In the genomic region with DNA sequence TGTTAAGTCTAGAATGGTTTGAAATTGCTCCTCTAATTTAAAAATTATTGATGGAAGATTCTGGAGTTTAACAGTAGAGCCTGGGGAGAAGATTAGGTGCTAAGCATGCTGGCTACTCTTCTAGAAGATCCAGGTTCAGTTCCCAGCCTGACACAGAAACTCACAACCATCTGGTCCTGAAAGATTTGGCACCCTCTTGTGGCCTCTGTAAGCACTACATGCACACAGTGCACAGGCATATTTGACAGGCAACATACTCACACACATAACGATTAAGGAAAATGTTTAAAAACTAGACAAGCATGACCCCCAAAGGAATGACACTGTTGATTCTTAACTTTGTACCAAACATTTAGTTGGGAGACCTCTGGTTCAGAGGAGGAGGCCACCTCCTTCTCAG, we compare ENCODE assay signal across 7 mouse cellular contexts. TPM values are rescaled to one million over a fixed set of nuclear protein-coding genes. Genes with fewer than 3 reads are reported as not detected.
DNase-seq lines count a peak whose midpoint lies in the region; ATAC-seq lines count a peak whose summit lies in the region.

No protein-coding gene starts in this region.

- ATAC-seq in kidney, embryonic 16.5 days (ENCODE audit: low FRiP score, low TSS enrichment), result no peak
- ATAC-seq in CD4-positive, CD25-positive, alpha-beta regulatory T cell, adult 4 months, result peak; percentile 68

- peaks cover 9% of the 10 kb centered on the region for H3K36me3 ChIP-seq in kidney, embryonic 16.5 days (ENCODE audit: insufficient read depth, low read length)

- no peak overlapping the region for H3K4me2 ChIP-seq in kidney, embryonic 16.5 days (replicated peaks; ENCODE audit: low read depth, low read length)

- WGBS in kidney, embryonic 16.5 days, result 75% methylated on average over 1 of the region's 1 CpGs

- no peak overlapping the region for H3K27ac ChIP-seq in kidney, embryonic 16.5 days (ENCODE audit: low read length)

- H3K4me1 ChIP-seq in kidney, embryonic 16.5 days (ENCODE audit: insufficient read depth, low read length), result no peaks in the 10 kb centered on the region

- DNase-seq in kidney, adult 18-20 months, result peak; percentile 71
- peak; percentile 66 for DNase-seq in R1 (ENCODE audit: low read depth, low spot score)
- peak; percentile 39 for DNase-seq in embryo, embryonic 9.5 days (ENCODE audit: extremely low spot score)
- DNase-seq in left cerebral cortex, postnatal 4 days, result peak; percentile 55
- peak; percentile 29 for DNase-seq in skeletal muscle tissue, adult 2 months (ENCODE audit: low read depth, low spot score)

- intact Hi-C loops in left cerebral cortex, postnatal 4 days (cut with DNase I), result no loop called here

- H3K9ac ChIP-seq in kidney, embryonic 16.5 days (replicated peaks; ENCODE audit: low read length), result no peak overlapping the region

- no peak overlapping the region for H3K4me3 ChIP-seq in kidney, embryonic 16.5 days (ENCODE audit: low read length)

- no peaks in the 10 kb centered on the region for H3K27me3 ChIP-seq in kidney, embryonic 16.5 days (ENCODE audit: insufficient read depth, low read length)

- H3K9me3 ChIP-seq in kidney, embryonic 16.5 days (ENCODE audit: low read length), result no peaks in the 10 kb centered on the region

RNA-seq across cellular contexts. Expression of a gene that starts 27.5 kb away (rescaled TPM):
- polyA plus RNA-seq in kidney, embryonic 16.5 days (2015; fragmentation: Nextera tagmentation; extraction: Ambion mirVana), result 11.8 and 11.9 TPM in 2 replicates
- polyA plus RNA-seq in CD4-positive, CD25-positive, alpha-beta regulatory T cell, adult 4 months (2017; shearing (Covaris generic)), result 10 to 100 TPM; 14.7 to 17.3 TPM
- 10 to 100 TPM; 21.9 to 25.8 TPM for total RNA-seq in left cerebral cortex, postnatal 4 days (2021)
